Mouse (Mus musculus): ENCODE data around the gene Stx1b.
A peak's percentile ranks its signal among the peaks of the same experiment; 100 is the strongest.
"Not testable (repeated sequence)": the region's sequence is repeated elsewhere in the genome, so short reads cannot be mapped to it uniquely, and the experiment has no call there.

Gene Stx1b

GRCm38 (mm10) chr7:127824176-127824871 is at the start of gene Stx1b, which contains the start of gene Stx4a:
TSS of gene Stx1b (minus strand) at chr7:127824549.
TSS of gene Stx4a (plus strand) at chr7:127824294.
- no peak for DNase-seq (ENCODE audit: low spot score in 2 of 2)

GRCm38 (mm10) chr7:127870136-127870821 is 45.9 kb upstream of the Stx1b start:
- no peak for DNase-seq (ENCODE audit: low spot score in 2 of 2)

DNA sequence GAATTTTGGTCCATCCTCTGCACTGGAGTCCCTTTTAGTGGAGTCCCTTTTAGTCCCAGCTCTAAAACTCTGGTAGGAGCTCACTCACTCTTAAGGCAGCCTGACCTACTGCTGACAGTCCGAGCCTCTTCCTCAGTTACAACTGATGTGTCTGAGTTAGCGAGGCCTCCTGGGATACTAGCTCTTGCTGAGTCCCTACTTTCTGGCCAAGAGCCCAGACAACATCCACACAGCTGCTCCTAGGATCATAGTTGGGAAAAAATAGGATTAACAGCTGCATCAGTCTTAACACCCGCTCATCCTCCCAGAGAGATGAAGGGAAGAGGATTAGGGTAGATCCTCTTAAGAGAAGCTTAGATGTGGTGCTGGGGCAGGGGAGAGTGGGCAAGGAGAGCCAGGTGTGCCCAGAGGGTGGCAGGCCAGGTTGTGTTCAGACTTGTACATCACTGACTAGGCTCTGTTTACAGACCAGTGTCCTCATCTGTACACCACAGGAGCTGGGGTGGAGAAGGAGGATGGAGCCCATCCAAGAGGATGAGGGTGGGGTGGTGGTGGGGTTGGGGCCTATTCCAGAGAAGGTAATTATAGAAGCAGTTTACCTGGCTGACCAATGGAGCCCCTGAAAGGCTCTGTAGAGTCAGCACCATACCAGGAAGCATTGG is 44.9 kb upstream of the Stx1b start:
- no peak for DNase-seq (ENCODE audit: low spot score in 2 of 2)

DNA sequence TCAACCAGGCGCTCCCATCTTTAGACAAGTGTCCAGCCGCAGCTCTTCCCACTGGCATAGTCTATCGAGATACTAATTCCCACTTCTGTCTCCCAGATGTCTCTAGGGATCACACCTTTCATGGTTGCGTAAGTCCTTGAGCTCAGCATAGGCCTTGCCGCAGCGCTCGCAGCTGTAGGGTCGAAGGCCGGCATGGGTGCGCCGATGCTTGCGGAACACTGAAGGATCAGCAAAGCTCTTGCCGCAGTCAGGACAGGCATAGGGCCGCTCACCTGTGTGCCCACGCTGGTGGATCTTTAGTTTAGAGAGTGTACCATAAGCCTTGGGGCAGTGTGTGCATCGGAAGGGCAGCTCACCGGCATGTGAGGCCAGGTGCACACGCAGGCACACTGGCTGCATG is 43.3 kb upstream of the Stx1b start:
- no peak for DNase-seq (ENCODE audit: low spot score in 2 of 2)

DNA sequence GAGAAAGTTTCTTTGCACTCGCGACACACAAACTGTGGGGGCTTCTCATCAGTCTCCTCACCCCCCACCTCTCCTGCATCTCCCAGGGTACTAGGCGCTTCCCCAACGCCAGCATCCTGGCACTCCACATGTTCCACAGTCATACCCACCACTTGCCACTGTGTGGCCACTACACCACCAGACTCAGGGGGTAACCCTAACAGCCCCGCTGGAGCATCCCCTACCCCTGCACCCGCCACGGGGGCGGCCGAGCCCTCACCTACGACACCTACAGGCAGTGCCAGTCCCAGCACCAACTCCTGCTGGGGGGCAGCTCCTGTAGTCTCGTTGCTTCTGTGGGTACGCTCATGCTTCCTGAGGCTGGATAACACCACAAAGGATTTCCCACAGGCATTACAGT is 42.1 kb upstream of the Stx1b start:
- no peak for DNase-seq (ENCODE audit: low spot score in 2 of 2)

GRCm38 (mm10) chr7:127858258-127858657 is 33.9 kb upstream of the Stx1b start:
- no peak for DNase-seq (ENCODE audit: low spot score in 2 of 2)

- DNase-seq (ENCODE audit: low spot score in 2 of 2), result no peak
These were observed 26.6 kb upstream of the Stx1b start for GRCm38 (mm10) chr7:127850906-127851305.

GRCm38 (mm10) chr7:127849973-127850875 is 25.9 kb upstream of the Stx1b start:
- DNase-seq (ENCODE audit: low spot score in 2 of 2), result no peak

- DNase-seq (ENCODE audit: low spot score in 2 of 2), result peak; percentile 75 to 76
These were observed 17.8 kb upstream of the Stx1b start for GRCm38 (mm10) chr7:127842001-127842718.

DNA sequence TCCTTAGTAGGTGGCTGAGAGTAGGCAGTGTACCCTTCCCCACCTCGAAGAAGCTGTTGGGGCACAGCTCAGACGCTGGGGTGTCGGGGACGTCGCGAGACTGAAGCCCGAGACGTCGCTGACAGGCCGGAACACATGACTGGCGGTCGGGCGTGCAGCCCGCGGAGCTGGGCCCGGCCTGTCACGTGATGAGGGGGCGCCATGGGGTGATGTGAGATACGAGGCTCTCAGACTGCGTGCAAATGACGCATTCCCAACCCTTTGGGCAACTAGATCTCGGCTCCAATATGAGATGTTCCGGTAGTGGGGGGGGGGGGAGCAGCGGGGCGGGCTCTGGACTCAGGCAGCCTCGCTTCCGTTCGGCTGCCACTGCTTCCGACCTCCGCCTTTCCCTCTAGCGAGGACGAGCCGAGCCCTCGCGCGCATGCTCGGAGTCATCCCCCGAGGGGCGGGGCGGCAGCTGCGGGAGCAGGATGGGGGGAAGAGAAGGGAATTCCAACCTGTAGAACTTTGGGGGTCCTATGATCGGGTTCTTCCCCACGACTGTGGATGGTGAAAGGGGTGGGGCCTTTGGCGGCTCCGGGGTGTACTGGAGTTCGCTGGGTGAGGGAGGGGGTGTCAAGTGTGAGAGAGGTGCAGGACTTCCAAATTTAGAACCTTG is 17.1 kb upstream of the Stx1b start:
- DNase-seq (ENCODE audit: low spot score in 2 of 2), result peak; percentile 88 to 93

DNA sequence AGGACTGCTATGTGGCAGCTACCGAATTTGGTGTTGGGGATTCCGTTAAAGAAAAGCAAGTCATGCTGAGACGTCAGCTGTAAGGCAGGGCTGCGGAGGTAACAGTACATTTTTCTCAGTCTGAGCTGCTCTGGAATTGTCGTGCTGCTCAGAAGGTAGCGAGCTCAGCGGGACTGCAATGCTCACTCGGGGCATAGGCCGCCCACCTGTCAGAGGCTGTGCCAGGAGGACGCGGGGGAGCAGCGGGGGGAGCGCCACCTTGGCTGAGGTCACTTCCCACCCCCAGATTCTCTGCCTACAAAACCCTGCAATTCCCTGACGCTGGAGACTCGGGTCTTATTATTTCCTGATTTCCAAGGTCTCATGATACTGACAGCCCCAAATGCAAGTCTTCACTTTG is 16.5 kb upstream of the Stx1b start:
- no peak for DNase-seq (ENCODE audit: low spot score in 2 of 2)

DNA sequence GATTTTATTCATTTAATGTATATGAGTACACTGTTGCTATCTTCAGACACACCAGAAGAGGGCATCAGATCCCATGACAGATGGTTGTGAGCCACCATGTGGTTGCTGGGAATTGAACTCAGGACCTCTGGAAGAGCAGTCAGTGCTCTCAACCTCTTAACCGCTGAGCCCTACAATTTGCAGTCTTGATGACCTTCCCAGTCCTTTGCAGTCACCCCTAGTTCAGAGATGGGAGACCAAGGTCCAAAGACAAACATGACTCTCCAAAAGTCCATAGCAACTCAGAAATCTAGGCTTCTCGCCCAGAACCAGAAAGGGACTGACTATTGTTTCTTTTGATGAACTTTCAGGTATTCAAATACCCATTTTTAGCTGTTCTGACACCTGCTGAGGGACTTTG is 15.7 kb upstream of the Stx1b start:
- DNase-seq (ENCODE audit: low spot score in 2 of 2), result not testable (repeated sequence)

GRCm38 (mm10) chr7:127837878-127838277 is 13.5 kb upstream of the Stx1b start:
- DNase-seq (ENCODE audit: low spot score in 2 of 2), result not testable (repeated sequence)

- DNase-seq (ENCODE audit: low spot score in 2 of 2), result no peak
These were observed 13.1 kb upstream of the Stx1b start for GRCm38 (mm10) chr7:127837473-127837872.

GRCm38 (mm10) chr7:127835550-127835949 is 11.2 kb upstream of the Stx1b start:
- DNase-seq (ENCODE audit: low spot score in 2 of 2), result no peak

DNA sequence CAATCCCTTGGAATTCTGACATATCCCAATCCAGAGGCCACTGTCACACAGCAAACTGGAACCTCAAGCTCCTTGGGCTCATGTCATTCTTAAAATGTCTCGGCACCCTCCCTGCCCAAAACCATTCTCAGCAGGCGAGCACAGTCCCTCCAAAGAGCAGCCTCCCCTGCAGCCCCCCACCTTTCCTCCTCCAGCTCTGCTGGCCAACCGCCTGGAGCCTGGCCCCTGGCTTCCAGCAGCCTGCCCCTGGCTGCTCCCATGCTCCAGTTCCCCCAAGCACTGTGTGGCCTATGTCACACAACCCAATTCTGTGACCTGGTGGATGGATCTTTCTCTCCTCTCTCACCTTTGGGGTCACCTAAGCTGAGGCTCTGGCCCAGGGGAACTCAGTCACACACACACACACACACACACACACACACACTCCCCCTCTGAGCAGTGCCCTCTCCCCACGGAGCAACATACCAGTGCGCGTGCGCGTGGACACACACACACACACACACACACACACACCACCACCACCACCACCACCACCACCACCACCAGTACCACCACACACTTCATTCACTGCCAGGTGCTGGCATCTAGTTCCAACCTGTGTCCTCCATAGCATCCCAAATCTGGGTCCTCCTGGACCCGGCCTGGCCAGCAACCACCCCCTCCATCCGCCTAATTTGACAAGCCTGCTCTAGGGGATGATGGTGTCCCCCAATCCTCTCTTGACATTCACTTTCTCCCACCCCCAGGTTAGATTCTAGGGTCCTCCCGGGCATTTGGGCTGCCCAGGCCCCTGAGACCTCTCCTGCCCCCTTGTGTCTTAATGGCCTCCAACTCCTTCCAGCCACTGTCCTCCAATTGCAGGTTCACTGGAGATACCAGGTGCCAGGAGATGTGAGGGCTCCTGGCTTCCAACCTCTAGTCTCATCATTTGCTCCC is 845 bp downstream of the Stx1b start:
- DNase-seq (ENCODE audit: low spot score in 2 of 2), result no peak

DNA sequence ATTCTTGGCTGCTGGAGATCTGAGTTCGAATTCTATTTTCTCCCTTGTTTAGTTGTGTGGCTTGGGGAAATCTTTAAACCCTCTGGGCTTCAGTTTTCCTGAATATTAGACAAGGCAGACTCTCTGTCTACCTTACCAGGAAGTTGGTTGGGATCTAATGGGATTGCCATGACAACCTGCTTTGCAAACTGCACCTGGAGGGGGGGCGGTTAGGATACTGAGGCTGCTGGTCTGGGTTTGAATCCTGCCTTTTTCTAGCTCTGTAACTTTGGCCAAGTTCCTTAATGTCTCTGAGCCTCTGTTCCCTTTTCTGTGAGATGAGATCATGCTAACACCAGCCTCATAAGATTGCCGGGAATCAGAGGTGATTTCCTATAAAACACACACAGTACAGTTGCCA is 1.9 kb downstream of the Stx1b start:
- no peak for DNase-seq (ENCODE audit: low spot score in 2 of 2)

GRCm38 (mm10) chr7:127820836-127821509 is 3.4 kb downstream of the Stx1b start:
- no peak for DNase-seq (ENCODE audit: low spot score in 2 of 2)

- DNase-seq (ENCODE audit: low spot score in 2 of 2), result no peak
These were observed 6.6 kb downstream of the Stx1b start for GRCm38 (mm10) chr7:127817776-127818175.

Data from natural killer cell, adult 2 months (primary cell).